Mouse (Mus musculus) MEL (cell line): ENCODE data around the gene Fmo9. TPM values are rescaled to one million over a fixed set of nuclear protein-coding genes. Genes with fewer than 3 reads are reported as not detected.

Source experiments
- DNase-seq: peaks from one replicate; pipeline ENCODE4 v3.0.0; 2011; ENCODE audit warnings: low read depth, low spot score
- H3K27ac ChIP-seq: 2 replicates; pipeline ENCODE4 v1.5.1; 2012; ENCODE audit warnings: low read depth, mild to moderate bottlenecking, control low read depth, low read length, moderate library complexity; ENCODE audit not compliant: control insufficient read depth
- H3K27me3 ChIP-seq, 2 experiments: fragments of 150-350 bp in 1 of 2; sonication (generic) in 1 of 2; 2 replicates each; pipeline ENCODE4 v1.6.1; 2012; ENCODE audit warnings: low read length in 2 of 2, mild to moderate bottlenecking in 2 of 2, improper control_type of control experiment in 1 of 2, moderate library complexity in 1 of 2; ENCODE audit not compliant: insufficient read depth in 2 of 2, control insufficient read depth in 1 of 2
- H3K36me3 ChIP-seq, 2 experiments: 2 replicates each; pipeline ENCODE4 v1.6.1; 2012 to 2014; ENCODE audit warnings: low read length in 2 of 2, improper control_type of control experiment in 1 of 2, inconsistent platforms in 1 of 2, mild to moderate bottlenecking in 1 of 2; ENCODE audit not compliant: insufficient read depth in 2 of 2, control insufficient read depth in 1 of 2
- H3K4me1 ChIP-seq, 2 experiments: fragments of 150-350 bp in 1 of 2; sonication (generic) in 1 of 2; 2 replicates each; pipeline ENCODE4 v1.6.1; 2012; ENCODE audit warnings: low read length in 2 of 2, improper control_type of control experiment in 1 of 2, mild to moderate bottlenecking in 1 of 2; ENCODE audit not compliant: insufficient read depth in 2 of 2, control insufficient read depth in 1 of 2
- H3K4me3 ChIP-seq, 2 experiments: fragments of 150-350 bp in 1 of 2; sonication (generic) in 1 of 2; 2 replicates each; pipeline ENCODE4 v1.5.1; 2012; ENCODE audit warnings: low read depth in 2 of 2, low read length in 2 of 2, mild to moderate bottlenecking in 2 of 2, moderate library complexity in 2 of 2, control low read depth in 1 of 2, improper control_type of control experiment in 1 of 2; ENCODE audit not compliant: control insufficient read depth in 1 of 2, insufficient read depth in 1 of 2
- H3K79me2 ChIP-seq: 2 replicates; pipeline ENCODE4 v1.6.1; 2012; ENCODE audit warnings: mild to moderate bottlenecking, low read length, moderate library complexity; ENCODE audit not compliant: control insufficient read depth, poor library complexity, insufficient read depth
- H3K9ac ChIP-seq: 2 replicates; pipeline ENCODE4 v1.6.1; 2012; ENCODE audit warnings: low read depth, mild to moderate bottlenecking, control low read depth, low read length, moderate library complexity; ENCODE audit not compliant: control insufficient read depth, poor library complexity, severe bottlenecking
- H3K9me3 ChIP-seq: fragments of 150-350 bp; sonication (generic); replicated peaks from 2 replicates; pipeline ENCODE4 v1.6.1; 2012; ENCODE audit warnings: mild to moderate bottlenecking, low read length, improper control_type of control experiment, moderate library complexity; ENCODE audit not compliant: insufficient read depth
- BHLHE40 ChIP-seq: IDR thresholded peaks from 2 replicates; pipeline ENCODE4 v1.6.1; 2012; ENCODE audit warnings: low read depth, mild to moderate bottlenecking, inconsistent platforms, low read length, improper control_type of control experiment, borderline replicate concordance
- CHD1 ChIP-seq: IDR thresholded peaks from 2 replicates; pipeline ENCODE4 v1.6.1; 2012; ENCODE audit warnings: low read depth, mild to moderate bottlenecking, inconsistent platforms, low read length, improper control_type of control experiment
- CHD2 ChIP-seq: IDR thresholded peaks from 2 replicates; pipeline ENCODE4 v1.6.1; 2011; ENCODE audit warnings: low read length, improper control_type of control experiment
- E2F4 ChIP-seq: IDR thresholded peaks from 2 replicates; pipeline ENCODE4 v1.6.1; 2011; ENCODE audit warnings: low read depth, low read length, improper control_type of control experiment, borderline replicate concordance
- ELF1 ChIP-seq: IDR thresholded peaks from 2 replicates; pipeline ENCODE4 v1.6.1; 2014; ENCODE audit warnings: low read depth, mild to moderate bottlenecking, inconsistent platforms, low read length, improper control_type of control experiment, moderate library complexity
- EP300 ChIP-seq, 2 experiments: IDR thresholded peaks; 2 replicates each; pipeline ENCODE4 v1.6.1; 2011; ENCODE audit warnings: improper control_type of control experiment in 2 of 2, low read length in 2 of 2, low read depth in 1 of 2, mild to moderate bottlenecking in 1 of 2
- GABPA ChIP-seq: IDR thresholded peaks from 2 replicates; pipeline ENCODE4 v1.6.1; 2012; ENCODE audit warnings: low read depth, mild to moderate bottlenecking, inconsistent platforms, low read length, improper control_type of control experiment, moderate library complexity
- GATA1 ChIP-seq: IDR thresholded peaks from 2 replicates; pipeline ENCODE4 v1.6.1; 2011; ENCODE audit warnings: low read depth, low read length, improper control_type of control experiment
- JUND ChIP-seq: IDR thresholded peaks from 2 replicates; pipeline ENCODE4 v1.6.1; 2011; ENCODE audit warnings: low read depth, mild to moderate bottlenecking, improper control_type of control experiment, low read length
- KAT2A ChIP-seq: conservative IDR thresholded peaks from 2 replicates; pipeline ENCODE4 v1.6.1; 2012; ENCODE audit warnings: low read depth, low read length, improper control_type of control experiment, inconsistent platforms
- MEF2A ChIP-seq: IDR thresholded peaks from 2 replicates; pipeline ENCODE4 v1.6.1; 2014; ENCODE audit warnings: low read depth, mild to moderate bottlenecking, inconsistent platforms, low read length, improper control_type of control experiment; ENCODE audit not compliant: poor library complexity, insufficient replicate concordance, severe bottlenecking; ENCODE audit errors: extremely low read depth
- POLR2AphosphoS2 ChIP-seq: IDR thresholded peaks from 2 replicates; pipeline ENCODE4 v1.6.1; 2011; ENCODE audit warnings: low read length, improper control_type of control experiment
- RCOR1 ChIP-seq: IDR thresholded peaks from 2 replicates; pipeline ENCODE4 v1.6.1; 2012; ENCODE audit warnings: low read depth, mild to moderate bottlenecking, inconsistent platforms, low read length, improper control_type of control experiment
- SMC3 ChIP-seq: IDR thresholded peaks from 2 replicates; pipeline ENCODE4 v1.6.1; 2011; ENCODE audit warnings: low read depth, low read length, improper control_type of control experiment
- TAL1 ChIP-seq: IDR thresholded peaks from 2 replicates; pipeline ENCODE4 v1.6.1; 2012; ENCODE audit warnings: mild to moderate bottlenecking, inconsistent platforms, low read length, moderate library complexity, mixed read lengths
- TBP ChIP-seq: IDR thresholded peaks from 2 replicates; pipeline ENCODE4 v1.8.0; 2011; ENCODE audit warnings: low read depth, low read length, improper control_type of control experiment
- UBTF ChIP-seq: IDR thresholded peaks from 2 replicates; pipeline ENCODE4 v1.6.1; 2012; ENCODE audit warnings: low read depth, mild to moderate bottlenecking, inconsistent platforms, low read length, improper control_type of control experiment, moderate library complexity, borderline replicate concordance; ENCODE audit not compliant: insufficient read depth
- ZMIZ1 ChIP-seq: IDR thresholded peaks from 2 replicates; pipeline ENCODE4 v1.6.1; 2012; ENCODE audit warnings: low read depth, mild to moderate bottlenecking, inconsistent platforms, low read length, improper control_type of control experiment, moderate library complexity
- polyA plus RNA-seq, 2 experiments: library from polyadenylated mRNA; stranded (reverse) in 1 of 2; unstranded in 1 of 2; fragments of >175 nt in 1 of 2; fragments of >200 nt in 1 of 2; gene quantifications; 2 replicates each; pipeline versions ENCODE4 v1.2.1 to v1.2.4; 2012; ENCODE audit warnings: low replicate concordance in 2 of 2, low read depth in 1 of 2; ENCODE audit not compliant: insufficient read length in 2 of 2, insufficient read depth in 1 of 2, missing spikeins in 1 of 2
- total RNA-seq: library from RNA; depleted of rRNA; stranded (reverse); fragments of 300-350 nt; gene quantifications from 2 replicates; pipeline ENCODE4 v1.2.3, GENCODE M21; 2012

Fmo9 gene
- total and polyA plus RNA-seq, 3 experiments, result not detected

DNA sequence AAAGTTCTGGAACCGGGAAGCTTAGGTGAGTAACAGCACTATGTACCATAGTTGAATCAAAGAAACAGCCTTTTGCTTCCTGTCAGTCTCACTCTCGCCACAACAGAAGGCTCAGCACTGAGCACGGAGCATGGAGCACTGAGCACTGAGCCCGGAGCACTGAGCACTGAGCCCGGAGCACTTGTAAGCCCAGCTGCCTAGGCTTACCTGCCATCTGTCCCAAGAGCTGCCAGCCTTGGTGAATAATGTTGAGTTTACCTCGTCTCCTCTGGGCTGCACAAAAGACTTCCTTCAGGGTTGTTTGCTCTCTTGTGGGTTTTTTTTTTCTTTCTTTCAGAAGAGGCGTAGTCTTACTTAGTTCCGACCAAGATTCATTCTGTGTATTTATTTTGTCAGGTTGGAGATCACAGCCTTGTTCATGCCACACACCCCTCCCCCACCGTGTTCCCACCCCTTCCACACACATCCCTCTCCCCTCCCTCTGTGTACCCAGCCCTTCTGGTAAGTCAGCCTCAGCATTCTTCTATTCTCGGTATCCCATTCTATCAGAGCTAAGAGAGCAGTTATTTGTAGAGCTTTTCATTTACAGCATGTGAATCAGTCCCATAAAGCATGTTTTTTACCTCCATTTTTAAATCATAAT is 20.7 kb upstream of the Fmo9 start:
- no peaks in the 10 kb centered on the region for H3K4me1 ChIP-seq
- no peaks in the 10 kb centered on the region for H3K79me2 ChIP-seq
- H3K9ac ChIP-seq, result no peak overlapping the region
- no peaks in the 10 kb centered on the region for H3K36me3 ChIP-seq
- DNase-seq, result no peak
- H3K27me3 ChIP-seq, result no peaks in the 10 kb centered on the region; a peak in 1 of 4 replicates
- no peak overlapping the region for H3K27ac ChIP-seq
- H3K4me3 ChIP-seq, result no peak overlapping the region
- H3K9me3 ChIP-seq, result no peaks in the 10 kb centered on the region
- TF ChIP-seq UBTF (no peak), ZMIZ1 (no peak), ELF1 (no peak), TAL1 (no peak), GABPA (no peak), EP300 (IDR thresholded peaks at IDR 0.05; ENCODE audit: low read depth in 1 of 2, low read length in 2 of 2) (no peak), GATA1 (no peak), CHD1 (no peak), CHD2 (no peak), E2F4 (no peak)

DNA sequence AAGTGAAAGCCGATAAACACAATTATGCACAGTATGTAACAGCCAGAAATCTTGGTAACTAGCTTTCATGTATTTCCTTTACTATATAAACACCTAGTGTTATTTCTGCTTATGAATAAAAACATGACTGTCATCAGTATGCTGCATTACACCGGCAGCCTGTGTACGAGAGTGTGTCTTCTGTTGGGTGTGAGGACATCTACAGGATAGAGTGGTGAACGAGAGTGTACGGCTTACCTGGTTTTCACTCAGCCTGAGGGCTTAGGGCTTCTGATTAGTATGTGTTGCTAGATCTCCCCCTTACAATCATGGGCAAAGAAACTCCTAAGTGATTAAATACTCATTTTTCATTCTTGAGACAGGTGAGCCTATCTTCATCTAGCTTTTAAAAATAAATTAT is 12.4 kb downstream of the Fmo9 start:
- H3K4me3 ChIP-seq, result no peak overlapping the region
- H3K4me1 ChIP-seq, result no peaks in the 10 kb centered on the region
- no peaks in the 10 kb centered on the region for H3K79me2 ChIP-seq
- no peak for DNase-seq
- no peaks in the 10 kb centered on the region for H3K36me3 ChIP-seq
- no peak for TF ChIP-seq TBP
- TF ChIP-seq KAT2A, result no peak
- no peak for TF ChIP-seq UBTF
- no peak for TF ChIP-seq GABPA
- no peak for TF ChIP-seq SMC3
- TF ChIP-seq TAL1, result no peak
- TF ChIP-seq BHLHE40, result no peak
- TF ChIP-seq JUND, result no peak
- no peak for TF ChIP-seq POLR2AphosphoS2
- TF ChIP-seq MEF2A, result no peak
- no peak for TF ChIP-seq CHD1
- no peak for TF ChIP-seq RCOR1
- no peak for TF ChIP-seq E2F4
- TF ChIP-seq, all 39 proteins: peak for 0
- Histone ChIP-seq H3K27me3 (no peaks in the 10 kb centered on the region), H3K27ac (no peak overlapping the region), H3K9me3 (no peaks in the 10 kb centered on the region), H3K9ac (no peak overlapping the region)
